Mouse (Mus musculus) hindbrain, embryonic 16.5 days (tissue): ENCODE measurements around the gene Phf20. TPM values are rescaled to one million over a fixed set of nuclear protein-coding genes. Genes with fewer than 3 reads are reported as not detected.
A peak's percentile ranks its signal among the peaks of the same experiment; 100 is the strongest.

ENCODE experiments used
- ATAC-seq: fragments of 200-750 bp; cut with Nextera tagmentation; 2 replicates; pipeline ENCODE4 v1.8.0; 2017; ENCODE audit warnings: moderate TSS enrichment, moderate library complexity
- H3K27ac ChIP-seq: fragments of 300-500 bp; sonication (generic); 2 replicates; pipeline ENCODE4 v1.5.1; 2014; ENCODE audit warnings: low read depth, mild to moderate bottlenecking, control low read depth, low read length, moderate library complexity
- H3K27me3 ChIP-seq: fragments of 300-500 bp; sonication (generic); replicated peaks from 2 replicates; pipeline ENCODE4 v1.6.1; 2014; ENCODE audit warnings: low read length; ENCODE audit not compliant: control insufficient read depth, insufficient read depth
- H3K36me3 ChIP-seq: fragments of 300-500 bp; sonication (generic); 2 replicates; pipeline ENCODE4 v1.6.1; 2014; ENCODE audit warnings: mild to moderate bottlenecking, low read length, moderate library complexity, mixed read lengths; ENCODE audit not compliant: control insufficient read depth, insufficient read depth
- H3K4me1 ChIP-seq: fragments of 300-500 bp; sonication (generic); 2 replicates; pipeline ENCODE4 v1.6.1; 2014; ENCODE audit warnings: low read depth, low read length; ENCODE audit not compliant: control insufficient read depth, insufficient read depth
- H3K4me2 ChIP-seq: fragments of 300-500 bp; sonication (generic); 2 replicates; pipeline ENCODE4 v1.6.1; 2014; ENCODE audit warnings: mild to moderate bottlenecking, low read length, control low read depth, moderate library complexity
- H3K4me3 ChIP-seq: fragments of 300-500 bp; sonication (generic); 2 replicates; pipeline ENCODE4 v1.5.1; 2014; ENCODE audit warnings: mild to moderate bottlenecking, low read length, control low read depth, moderate library complexity
- H3K9ac ChIP-seq: fragments of 300-500 bp; sonication (generic); 2 replicates; pipeline ENCODE4 v1.6.1; 2014; ENCODE audit warnings: low read depth, mild to moderate bottlenecking, control low read depth, low read length, moderate library complexity
- H3K9me3 ChIP-seq: fragments of 300-500 bp; sonication (generic); 2 replicates; pipeline ENCODE4 v1.6.1; 2014; ENCODE audit warnings: mild to moderate bottlenecking, low read length, moderate library complexity; ENCODE audit not compliant: control insufficient read depth
- WGBS: fragments of 180-500 bp; shearing (Covaris S2); extraction: QIAGEN DNeasy Blood & Tissue Kit; methylation state at CpG from one replicate; pipeline ENCODE4 v1.1.7; 2014; 5-methylcytosine and 5-hydroxymethylcytosine counted together
- polyA plus RNA-seq: library from polyadenylated mRNA; unstranded; fragments of >200 nt; fragmentation: Nextera tagmentation; extraction: Ambion mirVana; gene quantifications from 2 replicates; pipeline ENCODE4 v1.2.1, GENCODE M21; 2015

Phf20 gene
- 111 and 117 TPM in 2 replicates for polyA plus RNA-seq

DNA sequence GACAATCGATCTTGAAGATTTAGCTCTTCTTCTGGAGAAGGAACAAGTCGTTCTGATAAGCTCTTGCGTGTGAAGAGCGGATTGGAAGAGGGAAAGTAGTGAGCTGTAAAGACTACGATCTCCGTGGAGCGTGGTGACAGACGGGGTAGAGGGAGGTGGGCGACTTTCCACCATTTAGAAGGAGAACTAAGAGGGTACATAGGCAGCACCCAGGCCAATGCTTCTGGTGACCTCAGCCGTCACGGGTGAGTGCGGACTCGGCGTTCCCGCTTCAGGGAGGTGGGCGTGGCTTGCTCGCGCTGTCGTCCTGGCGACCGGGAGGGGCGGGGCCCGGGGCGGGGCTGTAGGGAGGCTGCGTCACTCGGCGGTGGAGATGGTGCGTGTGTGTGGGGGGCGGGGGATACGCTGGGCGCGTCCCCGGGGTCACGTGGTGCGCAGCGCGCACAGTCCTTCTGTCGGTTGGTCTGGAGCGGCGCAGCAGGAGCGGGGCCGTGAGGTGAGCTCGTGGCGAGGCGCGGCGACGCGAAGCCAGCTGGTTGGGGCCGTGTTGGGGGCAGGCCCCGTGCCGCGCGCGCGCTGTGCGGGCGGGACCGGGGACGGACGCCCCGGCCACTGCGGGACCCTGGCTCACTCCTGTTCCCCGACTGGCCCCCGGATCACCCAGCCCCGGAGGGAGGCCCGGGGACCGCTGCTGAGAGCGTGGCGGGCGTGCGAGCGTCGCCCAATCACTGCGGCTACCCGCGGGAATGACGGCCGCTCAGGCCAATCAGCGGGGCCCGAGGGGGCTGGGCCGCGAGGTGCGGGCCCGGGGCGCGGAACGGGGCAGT, at the start of gene Phf20:
Phf20 (plus strand) TSS at position 165 of the 827 bp plus-strand sequence.
- Histone ChIP-seq H3K9ac (peak within 1 kb of the TSS; percentile 95), H3K4me2 (peak within 1 kb of the TSS; percentile 78), H3K4me1 (peaks cover 25% of the 10 kb centered on the region), H3K27me3 (no peaks in the 10 kb centered on the region), H3K9me3 (no peaks in the 10 kb centered on the region), H3K4me3 (peak within 1 kb of the TSS; percentile 85), H3K36me3 (no peaks in the 10 kb centered on the region), H3K27ac (peak within 1 kb of the TSS; percentile 98)
- WGBS = under 1% methylated on average over 59 of the region's 88 CpGs
- peak; percentile 98 for ATAC-seq

- H3K4me1 ChIP-seq = peaks cover 12% of the 10 kb centered on the region
- no peaks in the 10 kb centered on the region for H3K9me3 ChIP-seq
- H3K27ac ChIP-seq = no peak overlapping the region
- H3K4me2 ChIP-seq = no peak overlapping the region
- peaks cover 19% of the 10 kb centered on the region for H3K36me3 ChIP-seq
- WGBS = 92% methylated on average over 3 of the region's 3 CpGs
- ATAC-seq = no peak
- H3K9ac ChIP-seq = no peak overlapping the region
- no peaks in the 10 kb centered on the region for H3K27me3 ChIP-seq
- H3K4me3 ChIP-seq = no peak overlapping the region
These were observed 48.9 kb upstream of the Phf20 start for GRCm38 (mm10) chr2:156147316-156147915.

DNA sequence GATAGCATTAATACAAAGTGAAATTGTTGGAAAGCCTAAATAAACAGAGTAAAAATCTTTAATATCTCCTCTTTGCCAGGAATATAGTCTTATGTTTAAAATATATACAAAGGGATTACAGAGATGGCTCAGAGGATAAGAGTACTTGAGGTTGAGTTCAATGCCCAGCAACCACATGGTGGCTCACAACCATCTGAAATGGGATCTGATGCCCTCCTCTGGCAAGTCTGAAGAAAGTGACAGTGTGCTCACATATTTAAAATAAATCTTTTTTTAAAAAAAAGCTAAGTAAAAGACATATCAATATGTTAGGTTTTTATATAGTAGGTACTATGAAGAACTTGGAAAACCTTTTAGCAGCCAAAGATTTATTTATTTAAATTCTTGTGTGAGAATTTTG, 44.7 kb upstream of the Phf20 start:
- Histone ChIP-seq H3K27ac (no peak overlapping the region), H3K9me3 (no peaks in the 10 kb centered on the region), H3K4me2 (no peak overlapping the region), H3K36me3 (peaks cover 25% of the 10 kb centered on the region), H3K4me1 (no peaks in the 10 kb centered on the region), H3K9ac (no peak overlapping the region), H3K27me3 (no peaks in the 10 kb centered on the region), H3K4me3 (no peak overlapping the region)
- no peak for ATAC-seq

GRCm38 (mm10) chr2:156165478-156165877, 30.8 kb upstream of the Phf20 start:
- H3K27me3 ChIP-seq = no peaks in the 10 kb centered on the region
- no peaks in the 10 kb centered on the region for H3K9me3 ChIP-seq
- no peak overlapping the region for H3K9ac ChIP-seq
- H3K4me1 ChIP-seq = no peaks in the 10 kb centered on the region
- peaks cover 44% of the 10 kb centered on the region for H3K36me3 ChIP-seq
- no peak overlapping the region for H3K27ac ChIP-seq
- ATAC-seq = no peak
- no peak overlapping the region for H3K4me2 ChIP-seq
- H3K4me3 ChIP-seq = no peak overlapping the region
- WGBS = 90% methylated on average over 1 of the region's 1 CpGs

DNA sequence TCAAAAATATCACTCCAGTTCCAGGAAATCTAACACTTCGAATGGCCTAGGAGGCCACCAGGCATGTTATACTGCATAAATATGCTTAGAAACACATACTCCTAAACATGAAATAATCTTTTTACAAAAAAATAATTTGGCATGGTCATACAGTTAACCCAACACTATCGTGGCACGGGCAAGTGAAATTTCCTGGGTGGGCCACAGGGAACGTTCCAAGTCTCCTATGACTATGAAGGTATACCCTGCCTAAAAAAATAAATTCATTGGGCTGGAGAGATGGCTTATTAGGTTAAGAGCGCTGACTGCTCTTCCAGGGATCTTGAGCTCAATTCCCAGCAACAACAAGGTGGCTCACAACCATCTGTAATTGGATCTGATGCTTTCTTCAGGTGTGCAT, 29.7 kb upstream of the Phf20 start:
- no peak overlapping the region for H3K4me2 ChIP-seq
- H3K9me3 ChIP-seq = no peaks in the 10 kb centered on the region
- WGBS = 92% methylated on average over 5 of the region's 5 CpGs
- H3K4me1 ChIP-seq = no peaks in the 10 kb centered on the region
- H3K4me3 ChIP-seq = no peak overlapping the region
- H3K27ac ChIP-seq = no peak overlapping the region
- no peak overlapping the region for H3K9ac ChIP-seq
- no peak for ATAC-seq
- no peaks in the 10 kb centered on the region for H3K27me3 ChIP-seq
- H3K36me3 ChIP-seq = peaks cover 43% of the 10 kb centered on the region

DNA sequence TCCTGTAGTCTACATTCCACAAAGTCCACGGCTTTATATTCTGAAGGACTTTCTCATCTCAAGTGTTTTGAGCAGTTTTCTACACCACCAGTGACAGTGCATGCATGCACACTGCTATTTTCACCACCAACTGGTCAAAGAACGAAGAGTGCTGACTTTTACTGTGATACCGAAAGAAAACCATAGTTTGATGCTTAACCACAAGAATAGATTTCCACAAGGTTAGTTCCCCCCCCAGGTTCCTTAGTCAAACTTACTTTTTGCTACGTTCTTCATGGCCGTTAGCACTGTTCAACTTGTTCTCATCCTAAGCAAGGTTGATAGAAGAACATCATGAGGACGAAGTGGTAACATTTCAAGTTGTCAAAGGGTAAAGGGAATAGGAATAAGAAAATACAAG, 19.2 kb upstream of the Phf20 start:
- Histone ChIP-seq H3K4me2 (no peak overlapping the region), H3K4me3 (no peak overlapping the region), H3K9ac (no peak overlapping the region), H3K27me3 (no peaks in the 10 kb centered on the region), H3K36me3 (peaks cover 12% of the 10 kb centered on the region), H3K27ac (no peak overlapping the region), H3K9me3 (no peaks in the 10 kb centered on the region), H3K4me1 (peaks cover 25% of the 10 kb centered on the region)
- no peak for ATAC-seq
- WGBS = 84% methylated on average over 6 of the region's 6 CpGs

DNA sequence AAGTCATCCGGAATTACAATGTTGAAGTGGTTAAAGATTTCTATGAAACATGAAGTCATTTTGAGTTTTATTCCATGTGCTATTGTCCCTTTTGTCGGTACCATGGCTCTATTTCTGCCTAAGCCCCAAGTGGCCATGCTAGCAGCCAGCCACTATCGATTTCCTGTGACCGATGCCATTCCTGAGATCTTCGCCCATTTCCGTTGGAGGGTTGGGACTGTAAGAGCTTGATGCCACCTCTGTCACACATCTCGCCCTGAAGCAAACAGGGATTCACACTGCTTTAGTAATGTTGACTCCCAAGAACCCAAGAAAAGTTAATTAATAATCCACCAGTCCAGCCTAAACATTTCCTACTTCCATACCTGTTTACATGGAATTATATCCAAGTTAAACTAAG, 18.6 kb upstream of the Phf20 start:
- H3K4me3 ChIP-seq = peak overlapping the region; percentile 23; the same call in 1 of the 2 replicates
- 70% methylated on average over 7 of the region's 7 CpGs for WGBS

DNA sequence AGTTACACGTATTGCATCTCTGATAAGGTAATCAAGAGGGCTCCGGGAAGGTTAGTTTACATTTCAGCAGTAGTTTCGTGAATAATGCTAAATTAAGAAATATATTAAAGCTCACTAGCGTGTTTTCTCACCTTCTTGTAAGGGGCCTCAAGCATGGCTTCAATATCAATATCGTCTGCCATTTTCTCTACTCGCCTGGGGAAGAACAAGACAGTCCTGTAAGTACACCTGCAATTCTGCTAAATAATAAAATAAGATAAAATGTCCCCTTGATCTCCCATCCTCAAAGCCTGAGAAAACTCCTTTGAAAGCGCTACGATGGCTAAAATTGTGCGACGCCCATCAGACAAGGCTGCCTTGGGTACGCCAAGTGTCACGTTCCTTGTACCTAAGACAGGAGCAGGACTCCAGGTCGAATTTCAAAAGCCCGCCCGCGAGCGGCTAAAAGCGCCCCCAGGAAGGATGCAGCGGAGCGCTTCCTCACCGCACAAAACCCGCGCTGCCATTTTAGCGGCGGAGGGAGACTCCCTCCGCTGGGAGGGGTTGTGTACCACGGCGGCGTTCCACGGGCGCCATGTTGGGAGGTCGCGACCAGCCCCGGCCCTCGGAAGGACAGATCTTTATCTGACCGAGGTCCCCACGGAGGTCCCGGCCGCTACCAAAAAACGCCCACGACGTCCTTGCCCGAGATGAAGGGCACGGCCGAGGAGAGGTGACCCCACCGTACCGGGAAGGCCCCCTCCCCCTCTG, 17.0 kb upstream of the Phf20 start:
- Histone ChIP-seq H3K4me1 (peaks cover 25% of the 10 kb centered on the region), H3K27me3 (no peaks in the 10 kb centered on the region), H3K36me3 (peaks cover 6% of the 10 kb centered on the region), H3K4me3 (peak overlapping the region; percentile 82), H3K27ac (peak overlapping the region; percentile 97), H3K4me2 (peak overlapping the region; percentile 57), H3K9ac (peak overlapping the region; percentile 100), H3K9me3 (no peaks in the 10 kb centered on the region)
- WGBS = 1% methylated on average over 47 of the region's 47 CpGs
- peak; percentile 13; the same call in 1 of the 2 replicates for ATAC-seq

More for the DNA sequence above, 18.6 kb upstream of the Phf20 start:
- no peaks in the 10 kb centered on the region for H3K27me3 ChIP-seq
- no peak for ATAC-seq
- peaks cover 25% of the 10 kb centered on the region for H3K4me1 ChIP-seq
- H3K27ac ChIP-seq = no peak overlapping the region
- H3K4me2 ChIP-seq = peak overlapping the region; percentile 42; the same call in 1 of the 2 replicates
- H3K9ac ChIP-seq = no peak overlapping the region
- H3K36me3 ChIP-seq = peaks cover 11% of the 10 kb centered on the region
- no peaks in the 10 kb centered on the region for H3K9me3 ChIP-seq

DNA sequence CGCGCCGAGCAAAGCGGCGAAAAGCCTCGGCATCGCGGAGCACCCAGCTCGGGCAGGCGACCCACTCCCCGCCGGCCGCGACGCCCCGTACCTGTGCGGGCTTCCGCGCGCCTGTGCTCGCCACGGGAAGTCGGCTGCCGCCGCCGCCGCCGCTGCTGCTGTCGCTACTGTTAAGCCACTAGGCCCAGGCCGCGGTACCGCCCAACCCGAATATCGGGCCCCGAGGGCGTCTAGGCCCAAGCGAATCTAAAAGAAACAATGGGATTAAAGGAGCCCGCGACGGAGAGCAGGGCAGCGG, 16.5 kb upstream of the Phf20 start:
- peak overlapping the region; percentile 82 for H3K4me3 ChIP-seq
- peaks cover 4% of the 10 kb centered on the region for H3K36me3 ChIP-seq
- peak; percentile 7; the same call in 1 of the 2 replicates for ATAC-seq
- H3K27me3 ChIP-seq = no peaks in the 10 kb centered on the region
- peak overlapping the region; percentile 100 for H3K9ac ChIP-seq
- no peaks in the 10 kb centered on the region for H3K9me3 ChIP-seq
- 0% methylated on average over 41 of the region's 41 CpGs for WGBS
- H3K4me1 ChIP-seq = peaks cover 25% of the 10 kb centered on the region
- H3K4me2 ChIP-seq = no peak overlapping the region
- peak overlapping the region; percentile 97 for H3K27ac ChIP-seq
